Mouse (Mus musculus): ENCODE measurements around the gene Mfap5.

GRCm38 (mm10) chr6:122528136-122528535 is 22.5 kb downstream of the Mfap5 start:
- TF ChIP-seq CTCF (IDR thresholded peaks at IDR 0.05; ENCODE audit: low read depth), result no peak
- TF ChIP-seq EP300 (optimal IDR thresholded peaks at IDR 0.05), result no peak

Measured in stomach, postnatal 0 days (tissue).